Mouse (Mus musculus) MEL (cell line): Measurements from ENCODE around the gene Habp4. TPM values are rescaled to one million over a fixed set of nuclear protein-coding genes. Genes with fewer than 3 reads are reported as not detected.

ENCODE experiments used
- DNase-seq: peaks from one replicate; pipeline ENCODE4 v3.0.0; 2011; ENCODE audit warnings: low read depth, low spot score
- H3K27ac ChIP-seq: 2 replicates; pipeline ENCODE4 v1.5.1; 2012; ENCODE audit warnings: low read depth, mild to moderate bottlenecking, control low read depth, low read length, moderate library complexity; ENCODE audit not compliant: control insufficient read depth
- H3K27me3 ChIP-seq, 2 experiments: fragments of 150-350 bp in 1 of 2; sonication (generic) in 1 of 2; 2 replicates each; pipeline ENCODE4 v1.6.1; 2012; ENCODE audit warnings: low read length in 2 of 2, mild to moderate bottlenecking in 2 of 2, improper control_type of control experiment in 1 of 2, moderate library complexity in 1 of 2; ENCODE audit not compliant: insufficient read depth in 2 of 2, control insufficient read depth in 1 of 2
- H3K36me3 ChIP-seq, 2 experiments: 2 replicates each; pipeline ENCODE4 v1.6.1; 2012 to 2014; ENCODE audit warnings: low read length in 2 of 2, improper control_type of control experiment in 1 of 2, inconsistent platforms in 1 of 2, mild to moderate bottlenecking in 1 of 2; ENCODE audit not compliant: insufficient read depth in 2 of 2, control insufficient read depth in 1 of 2
- H3K4me1 ChIP-seq, 2 experiments: fragments of 150-350 bp in 1 of 2; sonication (generic) in 1 of 2; 2 replicates each; pipeline ENCODE4 v1.6.1; 2012; ENCODE audit warnings: low read length in 2 of 2, improper control_type of control experiment in 1 of 2, mild to moderate bottlenecking in 1 of 2; ENCODE audit not compliant: insufficient read depth in 2 of 2, control insufficient read depth in 1 of 2
- H3K4me3 ChIP-seq, 2 experiments: fragments of 150-350 bp in 1 of 2; sonication (generic) in 1 of 2; 2 replicates each; pipeline ENCODE4 v1.5.1; 2012; ENCODE audit warnings: low read depth in 2 of 2, low read length in 2 of 2, mild to moderate bottlenecking in 2 of 2, moderate library complexity in 2 of 2, control low read depth in 1 of 2, improper control_type of control experiment in 1 of 2; ENCODE audit not compliant: control insufficient read depth in 1 of 2, insufficient read depth in 1 of 2
- H3K79me2 ChIP-seq: 2 replicates; pipeline ENCODE4 v1.6.1; 2012; ENCODE audit warnings: mild to moderate bottlenecking, low read length, moderate library complexity; ENCODE audit not compliant: control insufficient read depth, poor library complexity, insufficient read depth
- H3K9ac ChIP-seq: 2 replicates; pipeline ENCODE4 v1.6.1; 2012; ENCODE audit warnings: low read depth, mild to moderate bottlenecking, control low read depth, low read length, moderate library complexity; ENCODE audit not compliant: control insufficient read depth, poor library complexity, severe bottlenecking
- H3K9me3 ChIP-seq: fragments of 150-350 bp; sonication (generic); replicated peaks from 2 replicates; pipeline ENCODE4 v1.6.1; 2012; ENCODE audit warnings: mild to moderate bottlenecking, low read length, improper control_type of control experiment, moderate library complexity; ENCODE audit not compliant: insufficient read depth
- BHLHE40 ChIP-seq: IDR thresholded peaks from 2 replicates; pipeline ENCODE4 v1.6.1; 2012; ENCODE audit warnings: low read depth, mild to moderate bottlenecking, inconsistent platforms, low read length, improper control_type of control experiment, borderline replicate concordance
- CHD1 ChIP-seq: IDR thresholded peaks from 2 replicates; pipeline ENCODE4 v1.6.1; 2012; ENCODE audit warnings: low read depth, mild to moderate bottlenecking, inconsistent platforms, low read length, improper control_type of control experiment
- CTCF ChIP-seq, 3 experiments: IDR thresholded peaks in 2 of 3; conservative IDR thresholded peaks in 1 of 3; 2 replicates each; pipeline ENCODE4 v1.5.1; 2011 to 2012; ENCODE audit warnings: low read length in 3 of 3, low read depth in 2 of 3, mild to moderate bottlenecking in 2 of 3, improper control_type of control experiment in 1 of 3, inconsistent platforms in 1 of 3, mixed read lengths in 1 of 3, moderate library complexity in 1 of 3; ENCODE audit not compliant: control insufficient read depth in 1 of 3, insufficient read depth in 1 of 3, poor library complexity in 1 of 3, severe bottlenecking in 1 of 3
- ELF1 ChIP-seq: IDR thresholded peaks from 2 replicates; pipeline ENCODE4 v1.6.1; 2014; ENCODE audit warnings: low read depth, mild to moderate bottlenecking, inconsistent platforms, low read length, improper control_type of control experiment, moderate library complexity
- EP300 ChIP-seq, 2 experiments: IDR thresholded peaks; 2 replicates each; pipeline ENCODE4 v1.6.1; 2011; ENCODE audit warnings: improper control_type of control experiment in 2 of 2, low read length in 2 of 2, low read depth in 1 of 2, mild to moderate bottlenecking in 1 of 2
- KAT2A ChIP-seq: conservative IDR thresholded peaks from 2 replicates; pipeline ENCODE4 v1.6.1; 2012; ENCODE audit warnings: low read depth, low read length, improper control_type of control experiment, inconsistent platforms
- MAFK ChIP-seq: IDR thresholded peaks from 2 replicates; pipeline ENCODE4 v1.6.1; 2011; ENCODE audit warnings: low read depth, mild to moderate bottlenecking, low read length, improper control_type of control experiment, borderline replicate concordance
- MAZ ChIP-seq: IDR thresholded peaks from 2 replicates; pipeline ENCODE4 v1.6.1; 2012; ENCODE audit warnings: low read depth, mild to moderate bottlenecking, inconsistent platforms, low read length, improper control_type of control experiment
- MYB ChIP-seq: IDR thresholded peaks from 2 replicates; pipeline ENCODE4 v1.6.1; 2011; ENCODE audit warnings: mild to moderate bottlenecking, low read depth, low read length, improper control_type of control experiment
- MYC ChIP-seq: IDR thresholded peaks from 2 replicates; pipeline ENCODE4 v1.6.1; 2011; ENCODE audit warnings: low read depth, mild to moderate bottlenecking, low read length, improper control_type of control experiment, moderate library complexity
- NRF1 ChIP-seq: IDR thresholded peaks from 2 replicates; pipeline ENCODE4 v1.6.1; 2014; ENCODE audit warnings: low read depth, mild to moderate bottlenecking, inconsistent platforms, low read length, improper control_type of control experiment, moderate library complexity; ENCODE audit not compliant: poor library complexity, insufficient read depth, severe bottlenecking
- POLR2A ChIP-seq, 2 experiments: IDR thresholded peaks; 2 replicates each; pipeline ENCODE4 v1.6.1; 2011 to 2012; ENCODE audit warnings: low read length in 2 of 2, mild to moderate bottlenecking in 2 of 2, control low read depth in 1 of 2, improper control_type of control experiment in 1 of 2, low read depth in 1 of 2, moderate library complexity in 1 of 2; ENCODE audit not compliant: control insufficient read depth in 1 of 2, insufficient read depth in 1 of 2, poor library complexity in 1 of 2
- POLR2AphosphoS2 ChIP-seq: IDR thresholded peaks from 2 replicates; pipeline ENCODE4 v1.6.1; 2011; ENCODE audit warnings: low read length, improper control_type of control experiment
- RAD21 ChIP-seq: IDR thresholded peaks from 2 replicates; pipeline ENCODE4 v1.6.1; 2011; ENCODE audit warnings: mild to moderate bottlenecking, low read depth, low read length, improper control_type of control experiment
- SIN3A ChIP-seq: IDR thresholded peaks from 2 replicates; pipeline ENCODE4 v1.6.1; 2012; ENCODE audit warnings: low read length, improper control_type of control experiment, inconsistent platforms
- SMC3 ChIP-seq: IDR thresholded peaks from 2 replicates; pipeline ENCODE4 v1.6.1; 2011; ENCODE audit warnings: low read depth, low read length, improper control_type of control experiment
- TBP ChIP-seq: IDR thresholded peaks from 2 replicates; pipeline ENCODE4 v1.8.0; 2011; ENCODE audit warnings: low read depth, low read length, improper control_type of control experiment
- TCF12 ChIP-seq: IDR thresholded peaks from 2 replicates; pipeline ENCODE4 v1.6.1; 2014; ENCODE audit warnings: low read depth, mild to moderate bottlenecking, inconsistent platforms, low read length, improper control_type of control experiment, moderate library complexity
- UBTF ChIP-seq: IDR thresholded peaks from 2 replicates; pipeline ENCODE4 v1.6.1; 2012; ENCODE audit warnings: low read depth, mild to moderate bottlenecking, inconsistent platforms, low read length, improper control_type of control experiment, moderate library complexity, borderline replicate concordance; ENCODE audit not compliant: insufficient read depth
- USF1 ChIP-seq: IDR thresholded peaks from 2 replicates; pipeline ENCODE4 v1.6.1; 2014; ENCODE audit warnings: low read depth, mild to moderate bottlenecking, inconsistent platforms, low read length, improper control_type of control experiment, moderate library complexity
- ZC3H11A ChIP-seq: IDR thresholded peaks from 2 replicates; pipeline ENCODE4 v1.6.1; 2012; ENCODE audit warnings: low read depth, mild to moderate bottlenecking, inconsistent platforms, low read length, improper control_type of control experiment
- ZKSCAN1 ChIP-seq: IDR thresholded peaks from 2 replicates; pipeline ENCODE4 v1.6.1; 2012; ENCODE audit warnings: low read depth, mild to moderate bottlenecking, inconsistent platforms, low read length, improper control_type of control experiment, moderate library complexity
- ZMIZ1 ChIP-seq: IDR thresholded peaks from 2 replicates; pipeline ENCODE4 v1.6.1; 2012; ENCODE audit warnings: low read depth, mild to moderate bottlenecking, inconsistent platforms, low read length, improper control_type of control experiment, moderate library complexity
- ZNF384 ChIP-seq: IDR thresholded peaks from 2 replicates; pipeline ENCODE4 v1.6.1; 2012; ENCODE audit warnings: low read depth, mild to moderate bottlenecking, inconsistent platforms, low read length, improper control_type of control experiment
- polyA plus RNA-seq, 2 experiments: library from polyadenylated mRNA; stranded (reverse) in 1 of 2; unstranded in 1 of 2; fragments of >175 nt in 1 of 2; fragments of >200 nt in 1 of 2; gene quantifications; 2 replicates each; pipeline versions ENCODE4 v1.2.1 to v1.2.4; 2012; ENCODE audit warnings: low replicate concordance in 2 of 2, low read depth in 1 of 2; ENCODE audit not compliant: insufficient read length in 2 of 2, insufficient read depth in 1 of 2, missing spikeins in 1 of 2
- total RNA-seq: library from RNA; depleted of rRNA; stranded (reverse); fragments of 300-350 nt; gene quantifications from 2 replicates; pipeline ENCODE4 v1.2.3, GENCODE M21; 2012; rRNA removed

The Habp4 gene
- total RNA-seq (4.4 and 4.5 TPM in 2 replicates), polyA plus RNA-seq (10 to 100 TPM in 1 of 2 experiments, not detected in 1; 19.8 TPM)

GRCm38 (mm10) chr13:64161548-64161915, at the start of gene Habp4:
Gene Habp4 (plus strand): TSS chr13:64161824.
- Histone ChIP-seq H3K9me3 (no peaks in the 10 kb centered on the region), H3K4me1 (peaks cover 0 to 10% of the 10 kb centered on the region in 2 experiments; a peak in 3 of 4 replicates), H3K27me3 (peaks cover 6 to 29% of the 10 kb centered on the region in 2 experiments), H3K36me3 (no peaks in the 10 kb centered on the region), H3K9ac (peak within 1 kb of the TSS; percentile 82), H3K4me3 (peak within 1 kb of the TSS; percentile 74 to 99), H3K79me2 (no peaks in the 10 kb centered on the region), H3K27ac (peak within 1 kb of the TSS; percentile 23)
- peak; percentile 98 for DNase-seq
- TF ChIP-seq MAFK, result no peak
- TF ChIP-seq SIN3A, result peak; percentile 43; the same call in 1 of the 2 replicates
- peak; percentile 76 for TF ChIP-seq MAZ
- 0 out of 2 replicates have a peak, but pooled peaks have one; percentile 8 for TF ChIP-seq USF1
- TF ChIP-seq ZKSCAN1, result no peak
- peak; percentile 33; the same call in 1 of the 2 replicates for TF ChIP-seq TBP
- TF ChIP-seq NRF1, result peak; percentile 39; the same call in 1 of the 2 replicates
- no peak for TF ChIP-seq TCF12
- TF ChIP-seq EP300 (IDR thresholded peaks at IDR 0.05; ENCODE audit: low read depth in 1 of 2, low read length in 2 of 2), result no peak

GRCm38 (mm10) chr13:64117442-64117841, 44.2 kb upstream of the Habp4 start:
- Histone ChIP-seq H3K4me1 (no peaks in the 10 kb centered on the region), H3K36me3 (no peaks in the 10 kb centered on the region), H3K27ac (no peak overlapping the region), H3K27me3 (no peaks in the 10 kb centered on the region), H3K9me3 (no peaks in the 10 kb centered on the region), H3K79me2 (no peaks in the 10 kb centered on the region), H3K9ac (no peak overlapping the region), H3K4me3 (no peak overlapping the region)
- TF ChIP-seq USF1, result no peak
- no peak for TF ChIP-seq CHD1
- no peak for TF ChIP-seq BHLHE40
- TF ChIP-seq SIN3A, result no peak
- TF ChIP-seq POLR2A (IDR thresholded peaks at IDR 0.05; ENCODE audit: control insufficient read depth in 1 of 2, insufficient read depth in 1 of 2, low read depth in 1 of 2, low read length in 2 of 2, poor library complexity in 1 of 2), result no peak
- no peak; the same call in 1 of the 2 replicates for TF ChIP-seq RAD21
- no peak for TF ChIP-seq ZKSCAN1
- peak; percentile 36; the same call in 1 of the 2 replicates for TF ChIP-seq ZNF384
- no peak for TF ChIP-seq ZC3H11A
- no peak for TF ChIP-seq ELF1
- TF ChIP-seq POLR2AphosphoS2, result no peak
- TF ChIP-seq ZMIZ1, result no peak
- peak; percentile 27 for TF ChIP-seq SMC3
- no peak for TF ChIP-seq KAT2A
- no peak for TF ChIP-seq MYB
- no peak for TF ChIP-seq MYC
- TF ChIP-seq CTCF (IDR thresholded peaks at IDR 0.05 in 2 of 3, conservative IDR thresholded peaks at IDR 0.05 in 1 of 3; ENCODE audit: control insufficient read depth in 1 of 3, insufficient read depth in 1 of 3, low read depth in 2 of 3, low read length in 3 of 3, poor library complexity in 1 of 3, severe bottlenecking in 1 of 3), result peak in 1 of 3 experiments; percentile 59; a peak in 2 of 6 replicates
- TF ChIP-seq UBTF, result no peak
- DNase-seq, result peak; percentile 47
